ENCODE assay signal across 8 mouse cellular contexts in genomic region chr5:20967942-20968341, GRCm38 (mm10). TPM values are rescaled to one million over a fixed set of nuclear protein-coding genes. Genes with fewer than 3 reads are reported as not detected.
DNase-seq lines count a peak whose midpoint lies in the region; ATAC-seq and TF ChIP-seq lines count a peak whose summit lies in the region.
"Had no signal": no experiment of that assay in that cellular context is flagged by ENCODE, and none has a peak within 500 bp of the region (broad histone marks: within the 10 kb centered on the region; RNA-seq: fewer than 3 reads in every experiment).

No protein-coding gene starts in this region.

- TF ChIP-seq CTCF in lung, postnatal 0 days (IDR thresholded peaks at IDR 0.05), result no peak
- TF ChIP-seq CTCF in lung, adult 2 months (IDR thresholded peaks at IDR 0.05; ENCODE audit: insufficient read depth, low read length), result no peak
- no peak for TF ChIP-seq CTCF in cerebellum, adult 2 months (IDR thresholded peaks at IDR 0.05; ENCODE audit: borderline replicate concordance, insufficient read depth, low read depth, low read length)

- H3K9ac ChIP-seq in lung, postnatal 0 days (replicated peaks; ENCODE audit: low read depth), result no peak overlapping the region
- no peak overlapping the region for H3K9ac ChIP-seq in kidney, embryonic 14.5 days (ENCODE audit: low read depth, low read length)
- H3K9ac ChIP-seq: liver, embryonic 15.5 days had no signal

- H3K36me3 ChIP-seq in lung, postnatal 0 days (ENCODE audit: insufficient read depth, low read length), result no peaks in the 10 kb centered on the region
- H3K36me3 ChIP-seq in kidney, embryonic 14.5 days (ENCODE audit: control insufficient read depth, insufficient read depth, low read length), result no peaks in the 10 kb centered on the region
- H3K36me3 ChIP-seq: liver, embryonic 15.5 days had no signal

- DNase-seq in lung, postnatal 0 days (ENCODE audit: low spot score), result no peak
- no peak for DNase-seq in lung, adult 2 months
- no peak for DNase-seq in adrenal gland, postnatal 36 days
- no peak for DNase-seq in cerebellum, adult 2 months

- H3K27ac ChIP-seq in lung, postnatal 0 days (ENCODE audit: low read length), result no peak overlapping the region
- no peak overlapping the region for H3K27ac ChIP-seq in kidney, embryonic 14.5 days (ENCODE audit: low read depth, low read length)
- H3K27ac ChIP-seq in cerebellum, adult 2 months (ENCODE audit: insufficient read depth, low read length), result no peak overlapping the region
- H3K27ac ChIP-seq: liver, embryonic 15.5 days had no signal

- no peaks in the 10 kb centered on the region for H3K27me3 ChIP-seq in lung, postnatal 0 days (replicated peaks; ENCODE audit: insufficient read depth, low read length)
- no peaks in the 10 kb centered on the region for H3K27me3 ChIP-seq in kidney, embryonic 14.5 days (ENCODE audit: control insufficient read depth, insufficient read depth, low read length)
- no peaks in the 10 kb centered on the region for H3K27me3 ChIP-seq in cerebellum, adult 2 months (ENCODE audit: control insufficient read depth, insufficient read depth, low read length)
- H3K27me3 ChIP-seq: liver, embryonic 15.5 days had no signal

- TF ChIP-seq POLR2A in lung, adult 2 months (IDR thresholded peaks at IDR 0.05; ENCODE audit: borderline replicate concordance, extremely low read depth, low read depth, low read length), result no peak
- TF ChIP-seq POLR2A in cerebellum, adult 2 months (IDR thresholded peaks at IDR 0.05; ENCODE audit: borderline replicate concordance, insufficient read depth, low read length), result no peak

- H3K9me3 ChIP-seq in lung, postnatal 0 days (ENCODE audit: low read length), result no peaks in the 10 kb centered on the region
- H3K9me3 ChIP-seq in kidney, embryonic 14.5 days (ENCODE audit: control insufficient read depth, low read length), result no peaks in the 10 kb centered on the region
- H3K9me3 ChIP-seq: liver, embryonic 15.5 days had no signal

- no peak overlapping the region for H3K4me2 ChIP-seq in lung, postnatal 0 days (replicated peaks; ENCODE audit: low read depth, low read length)
- H3K4me2 ChIP-seq in kidney, embryonic 14.5 days (replicated peaks; ENCODE audit: low read depth, low read length), result no peak overlapping the region
- H3K4me2 ChIP-seq: liver, embryonic 15.5 days had no signal

- H3K4me3 ChIP-seq in lung, postnatal 0 days (ENCODE audit: low read depth, low read length), result no peak overlapping the region
- H3K4me3 ChIP-seq in lung, adult 2 months (replicated peaks; ENCODE audit: extremely low read depth, low read depth, low read length), result no peak overlapping the region
- H3K4me3 ChIP-seq in kidney, embryonic 14.5 days (ENCODE audit: low read length), result no peak overlapping the region
- no peak overlapping the region for H3K4me3 ChIP-seq in cerebellum, adult 2 months (replicated peaks; ENCODE audit: insufficient read depth, low read depth, low read length)
- H3K4me3 ChIP-seq: liver, embryonic 15.5 days had no signal

- no peak for TF ChIP-seq EP300 in lung, postnatal 0 days (IDR thresholded peaks at IDR 0.05)

- ATAC-seq in lung, postnatal 0 days, result peak; percentile 70
- peak; percentile 83 for ATAC-seq in common myeloid progenitor, adult 5-6 weeks (replicated peaks; ENCODE audit: low read depth, poor library complexity, severe bottlenecking)
- ATAC-seq in kidney, embryonic 14.5 days (ENCODE audit: low FRiP score, low TSS enrichment), result peak; percentile 83; the same call in 1 of the 2 replicates
- ATAC-seq in neutrophil, adult 5-6 weeks (ENCODE audit: extremely low read depth, insufficient number of reproducible peaks, low FRiP score, poor library complexity, severe bottlenecking), result peak; percentile 84

- H3K4me1 ChIP-seq in lung, postnatal 0 days (ENCODE audit: insufficient read depth, low read depth, low read length), result no peaks in the 10 kb centered on the region
- peaks cover 2% of the 10 kb centered on the region; the same call in 1 of the 2 replicates for H3K4me1 ChIP-seq in lung, adult 2 months (ENCODE audit: control insufficient read depth, insufficient read depth, low read length)
- no peaks in the 10 kb centered on the region for H3K4me1 ChIP-seq in kidney, embryonic 14.5 days (ENCODE audit: control insufficient read depth, insufficient read depth, low read length)
- no peaks in the 10 kb centered on the region for H3K4me1 ChIP-seq in cerebellum, adult 2 months (ENCODE audit: control insufficient read depth, insufficient read depth, low read length)

- WGBS in lung, postnatal 0 days, result 32% methylated on average over 4 of the region's 4 CpGs
- WGBS in lung, adult 2 months, result 22% methylated on average over 4 of the region's 4 CpGs
- 32% methylated on average over 4 of the region's 4 CpGs for WGBS in kidney, embryonic 14.5 days
- 22% methylated on average over 4 of the region's 4 CpGs for WGBS in cerebellum, adult 2 months

RNA-seq across cellular contexts. Expression of gene Rsbn1l, which starts 11.7 kb away (rescaled TPM):
- polyA plus RNA-seq in lung, postnatal 0 days (2015; fragmentation: Nextera tagmentation; extraction: Ambion mirVana), result 6.6 and 6.8 TPM in 2 replicates
- 5.3 and 7.0 TPM in 2 replicates for polyA plus RNA-seq in lung, adult 2 months (2012; rRNA removed)
- total RNA-seq in common myeloid progenitor, adult 5-6 weeks (2017), result 35.1 and 54.1 TPM in 2 replicates
- 9.3 and 9.8 TPM in 2 replicates for polyA plus RNA-seq in kidney, embryonic 14.5 days (2014; fragmentation: Nextera tagmentation; extraction: Ambion mirVana)
- 50.3 and 62.8 TPM in 2 replicates for total RNA-seq in neutrophil, adult 5-6 weeks (2017)
- total RNA-seq in adrenal gland, postnatal 36 days (2021), result 10 to 100 TPM; 14.2 to 16.8 TPM
- 12.9 and 14.4 TPM in 2 replicates for polyA plus RNA-seq in cerebellum, adult 2 months (2012; rRNA removed)
